Mouse (Mus musculus) right cerebral cortex, postnatal 10 days (tissue): ENCODE results near the gene Spock2.

Experiments used
- DNase-seq, 2 experiments: peaks; one replicate each; pipeline ENCODE4 v3.0.0; 2021; ENCODE audit warnings: low spot score in 2 of 2

The Spock2 gene

GRCm38 (mm10) chr10:60107448-60107847 lies 1.4 kb downstream of the Spock2 start:
- DNase-seq, result no peak

- no peak for DNase-seq
Measured at GRCm38 (mm10) chr10:60108321-60109111, 2.5 kb downstream of the Spock2 start.

- no peak for DNase-seq
Measured at GRCm38 (mm10) chr10:60109336-60109735, 3.3 kb downstream of the Spock2 start.

GRCm38 (mm10) chr10:60109989-60110388 lies 4.0 kb downstream of the Spock2 start:
- DNase-seq, result no peak

GRCm38 (mm10) chr10:60110908-60111475 lies 5.0 kb downstream of the Spock2 start:
- DNase-seq, result no peak

- DNase-seq, result no peak
Measured at GRCm38 (mm10) chr10:60113965-60114690, 8.1 kb downstream of the Spock2 start.

GRCm38 (mm10) chr10:60115345-60116185 lies 9.5 kb downstream of the Spock2 start:
- DNase-seq, result peak; percentile 95 to 97

GRCm38 (mm10) chr10:60116997-60117396 lies 11.0 kb downstream of the Spock2 start:
- no peak for DNase-seq

GRCm38 (mm10) chr10:60118464-60118863 lies 12.4 kb downstream of the Spock2 start:
- no peak for DNase-seq

GRCm38 (mm10) chr10:60120630-60121029 lies 14.6 kb downstream of the Spock2 start:
- peak in 1 of 2 experiments; percentile 56 for DNase-seq

GRCm38 (mm10) chr10:60124078-60124477 lies 18.1 kb downstream of the Spock2 start:
- DNase-seq, result no peak

GRCm38 (mm10) chr10:60125529-60126327 lies 19.7 kb downstream of the Spock2 start:
- DNase-seq, result no peak

GRCm38 (mm10) chr10:60128287-60128686 lies 22.3 kb downstream of the Spock2 start:
- DNase-seq, result no peak

- DNase-seq, result no peak
Measured at GRCm38 (mm10) chr10:60130504-60130903, 24.5 kb downstream of the Spock2 start.

GRCm38 (mm10) chr10:60133501-60133900 lies 27.5 kb downstream of the Spock2 start:
- DNase-seq, result peak in 1 of 2 experiments; percentile 31

GRCm38 (mm10) chr10:60134201-60134600 lies 28.2 kb downstream of the Spock2 start:
- DNase-seq, result peak in 1 of 2 experiments; percentile 32

- DNase-seq, result peak in 1 of 2 experiments; percentile 19
Measured at GRCm38 (mm10) chr10:60136010-60136409, 30.0 kb downstream of the Spock2 start.

GRCm38 (mm10) chr10:60136935-60137334 lies 30.9 kb downstream of the Spock2 start:
- DNase-seq, result peak in 1 of 2 experiments; percentile 43

GRCm38 (mm10) chr10:60138680-60139079 lies 32.7 kb downstream of the Spock2 start:
- peak in 1 of 2 experiments; percentile 31 for DNase-seq

GRCm38 (mm10) chr10:60140751-60141150 lies 34.7 kb downstream of the Spock2 start:
- DNase-seq, result no peak
